Mouse (Mus musculus) kidney, embryonic 16.5 days (tissue): ENCODE results near the gene Tulp4. TPM values are rescaled to one million over a fixed set of nuclear protein-coding genes. Genes with fewer than 3 reads are reported as not detected.

ENCODE experiments used
- ATAC-seq: fragments of 200-750 bp; cut with Nextera tagmentation; 2 replicates; pipeline ENCODE4 v1.8.0; 2017; ENCODE audit warnings: moderate TSS enrichment; ENCODE audit not compliant: low FRiP score, low TSS enrichment
- H3K27ac ChIP-seq: fragments of 300-500 bp; sonication (generic); 2 replicates; pipeline ENCODE4 v1.5.1; 2014; ENCODE audit warnings: low read length
- H3K27me3 ChIP-seq: fragments of 300-500 bp; sonication (generic); 2 replicates; pipeline ENCODE4 v1.6.1; 2014; ENCODE audit warnings: low read length, control low read depth, mixed read lengths; ENCODE audit not compliant: insufficient read depth
- H3K36me3 ChIP-seq: fragments of 300-500 bp; sonication (generic); 2 replicates; pipeline ENCODE4 v1.6.1; 2014; ENCODE audit warnings: low read length, control low read depth, mixed read lengths; ENCODE audit not compliant: insufficient read depth
- H3K4me1 ChIP-seq: fragments of 300-500 bp; sonication (generic); 2 replicates; pipeline ENCODE4 v1.6.1; 2014; ENCODE audit warnings: low read length, control low read depth, mixed read lengths; ENCODE audit not compliant: insufficient read depth
- H3K4me2 ChIP-seq: fragments of 300-500 bp; sonication (generic); replicated peaks from 2 replicates; pipeline ENCODE4 v1.6.1; 2014; ENCODE audit warnings: low read depth, low read length
- H3K4me3 ChIP-seq: fragments of 300-500 bp; sonication (generic); 2 replicates; pipeline ENCODE4 v1.5.1; 2014; ENCODE audit warnings: mild to moderate bottlenecking, low read length
- H3K9ac ChIP-seq: fragments of 300-500 bp; sonication (generic); replicated peaks from 2 replicates; pipeline ENCODE4 v1.6.1; 2014; ENCODE audit warnings: low read length
- H3K9me3 ChIP-seq: fragments of 300-500 bp; sonication (generic); 2 replicates; pipeline ENCODE4 v1.6.1; 2016; ENCODE audit warnings: low read length, control low read depth
- WGBS: fragments of 180-500 bp; shearing (Covaris S2); extraction: QIAGEN DNeasy Blood & Tissue Kit; methylation state at CpG from one replicate; pipeline ENCODE4 v1.1.7; 2014; 5-methylcytosine and 5-hydroxymethylcytosine counted together
- polyA plus RNA-seq: library from polyadenylated mRNA; unstranded; fragments of >200 nt; fragmentation: Nextera tagmentation; extraction: Ambion mirVana; gene quantifications from 2 replicates; pipeline ENCODE4 v1.2.1, GENCODE M21; 2015

The Tulp4 gene
- 81.3 and 94.6 TPM in 2 replicates for polyA plus RNA-seq

DNA sequence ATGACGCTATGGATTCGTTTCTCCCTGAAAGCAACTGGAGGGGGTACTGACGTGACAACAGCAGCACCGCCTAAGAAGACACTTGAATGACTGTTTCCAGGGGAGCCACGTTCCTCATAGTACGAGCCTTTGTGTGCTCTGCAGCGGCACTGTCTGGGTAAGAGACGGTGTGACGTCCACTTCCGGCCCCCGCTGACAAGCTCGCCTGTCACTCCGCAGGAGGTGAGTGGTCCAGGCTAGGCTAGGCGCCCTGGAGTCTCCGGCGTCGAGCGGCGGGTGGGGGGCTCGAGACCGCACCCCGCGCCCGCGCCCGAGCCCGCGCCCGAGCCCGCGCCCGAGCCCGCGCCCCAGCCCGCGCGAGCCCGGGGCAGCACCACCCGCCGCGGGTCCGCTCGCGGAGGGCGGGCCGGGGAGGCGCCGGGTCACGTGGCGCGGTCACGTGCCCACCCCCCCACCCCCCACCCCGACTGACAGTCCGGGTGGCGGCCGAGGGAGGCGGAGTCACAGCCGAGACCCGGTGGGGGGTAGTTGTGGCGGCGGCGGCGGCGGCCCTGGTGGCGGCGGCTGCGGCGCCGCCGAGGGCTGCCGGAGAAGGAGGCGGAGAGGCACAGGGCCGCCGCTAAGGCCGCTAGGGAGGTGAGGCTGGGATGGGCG is at the start of gene Tulp4:
Gene Tulp4 (plus strand): TSS at position 77 of the 654 bp plus-strand sequence.
- WGBS = under 1% methylated on average over 32 of the region's 76 CpGs
- ATAC-seq = peak; percentile 98
- Histone ChIP-seq H3K27ac (peak within 1 kb of the TSS; percentile 92), H3K9me3 (no peaks in the 10 kb centered on the region), H3K27me3 (no peaks in the 10 kb centered on the region), H3K9ac (peak within 1 kb of the TSS; percentile 96), H3K4me3 (peak within 1 kb of the TSS; percentile 90), H3K4me2 (peak within 1 kb of the TSS; percentile 80), H3K36me3 (no peaks in the 10 kb centered on the region), H3K4me1 (peaks cover 16% of the 10 kb centered on the region)

DNA sequence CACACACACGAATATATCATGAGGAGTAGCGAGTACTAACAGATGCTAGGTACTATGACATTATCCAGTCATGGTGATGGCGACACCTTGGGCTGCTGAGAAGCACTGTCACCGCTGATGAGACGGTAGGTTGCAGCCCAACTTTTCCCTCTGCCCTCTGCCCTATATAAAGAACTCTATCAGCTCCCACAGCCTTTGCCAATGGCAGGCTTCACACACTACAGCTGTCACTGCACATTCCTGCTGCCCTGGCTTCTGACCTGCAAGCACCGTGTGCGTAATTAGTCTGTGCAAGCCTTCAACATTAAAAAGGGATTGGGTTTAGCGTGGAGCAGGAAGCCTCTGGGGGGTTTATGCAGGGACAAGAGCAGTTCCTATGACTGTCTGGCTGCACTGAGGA is 43.4 kb upstream of the Tulp4 start:
- no peak overlapping the region for H3K9ac ChIP-seq
- WGBS = 62% methylated on average over 8 of the region's 8 CpGs
- peaks cover 11% of the 10 kb centered on the region; the same call in 1 of the 2 replicates for H3K36me3 ChIP-seq
- no peak overlapping the region for H3K4me3 ChIP-seq
- H3K4me2 ChIP-seq = no peak overlapping the region
- H3K27ac ChIP-seq = no peak overlapping the region
- H3K4me1 ChIP-seq = no peaks in the 10 kb centered on the region
- no peak for ATAC-seq
- no peaks in the 10 kb centered on the region for H3K27me3 ChIP-seq
- H3K9me3 ChIP-seq = no peaks in the 10 kb centered on the region

GRCm38 (mm10) chr17:6063532-6063931 is 42.7 kb upstream of the Tulp4 start:
- peaks cover 11% of the 10 kb centered on the region; the same call in 1 of the 2 replicates for H3K36me3 ChIP-seq
- no peak overlapping the region for H3K9ac ChIP-seq
- H3K9me3 ChIP-seq = no peaks in the 10 kb centered on the region
- H3K27me3 ChIP-seq = no peaks in the 10 kb centered on the region
- no peaks in the 10 kb centered on the region for H3K4me1 ChIP-seq
- H3K4me2 ChIP-seq = no peak overlapping the region
- H3K27ac ChIP-seq = no peak overlapping the region
- H3K4me3 ChIP-seq = no peak overlapping the region
- 85% methylated on average over 5 of the region's 5 CpGs for WGBS
- no peak for ATAC-seq

DNA sequence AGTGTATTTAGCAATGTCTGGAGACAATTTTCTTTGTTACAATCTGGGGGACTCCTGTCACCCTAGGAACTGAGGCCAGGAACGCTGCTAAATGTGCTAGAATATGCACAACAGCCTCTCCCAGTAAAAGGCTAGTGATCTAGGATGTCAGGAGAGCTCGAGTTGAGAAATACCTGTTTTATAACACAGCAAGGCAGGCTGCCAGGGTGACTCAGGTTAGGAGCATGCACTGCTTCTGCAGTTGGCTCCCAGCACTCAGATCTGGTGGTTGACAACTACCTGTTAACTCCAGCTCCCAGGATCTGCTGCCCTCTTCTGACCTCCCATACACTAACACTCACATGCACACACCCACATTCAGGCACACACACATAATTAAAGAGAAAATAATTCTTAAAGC is 40.2 kb upstream of the Tulp4 start:
- no peak for ATAC-seq
- H3K36me3 ChIP-seq = peaks cover 15% of the 10 kb centered on the region

DNA sequence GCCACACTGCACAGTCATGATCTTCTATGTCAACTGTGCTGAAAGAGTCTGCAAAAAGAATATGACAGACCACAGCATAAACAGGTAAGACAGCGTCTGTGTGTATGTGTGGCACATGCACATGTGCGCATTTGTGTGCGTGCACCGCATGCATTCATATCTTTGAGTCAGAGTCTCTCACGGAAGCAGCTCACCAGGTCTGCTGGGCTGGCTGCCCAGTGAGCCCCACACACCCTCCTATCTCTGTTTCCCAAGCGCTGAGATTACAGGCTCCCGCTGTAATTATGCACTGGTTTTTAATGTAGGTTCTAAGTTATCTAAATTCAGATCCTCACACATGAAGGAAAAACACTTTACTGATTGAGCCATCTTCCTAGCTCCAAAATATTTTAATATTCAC is 38.6 kb upstream of the Tulp4 start:
- Histone ChIP-seq H3K4me3 (no peak overlapping the region), H3K27ac (no peak overlapping the region), H3K27me3 (no peaks in the 10 kb centered on the region), H3K4me2 (no peak overlapping the region), H3K4me1 (no peaks in the 10 kb centered on the region), H3K9ac (no peak overlapping the region), H3K9me3 (no peaks in the 10 kb centered on the region), H3K36me3 (peaks cover 15% of the 10 kb centered on the region)
- WGBS = 97% methylated on average over 7 of the region's 7 CpGs
- no peak for ATAC-seq

More for the DNA sequence above, 40.2 kb upstream of the Tulp4 start:
- H3K4me2 ChIP-seq = no peak overlapping the region
- no peaks in the 10 kb centered on the region for H3K27me3 ChIP-seq
- no peak overlapping the region for H3K9ac ChIP-seq
- H3K4me1 ChIP-seq = no peaks in the 10 kb centered on the region
- WGBS = 96% methylated on average over 2 of the region's 2 CpGs
- H3K27ac ChIP-seq = no peak overlapping the region
- H3K4me3 ChIP-seq = no peak overlapping the region
- no peaks in the 10 kb centered on the region for H3K9me3 ChIP-seq

DNA sequence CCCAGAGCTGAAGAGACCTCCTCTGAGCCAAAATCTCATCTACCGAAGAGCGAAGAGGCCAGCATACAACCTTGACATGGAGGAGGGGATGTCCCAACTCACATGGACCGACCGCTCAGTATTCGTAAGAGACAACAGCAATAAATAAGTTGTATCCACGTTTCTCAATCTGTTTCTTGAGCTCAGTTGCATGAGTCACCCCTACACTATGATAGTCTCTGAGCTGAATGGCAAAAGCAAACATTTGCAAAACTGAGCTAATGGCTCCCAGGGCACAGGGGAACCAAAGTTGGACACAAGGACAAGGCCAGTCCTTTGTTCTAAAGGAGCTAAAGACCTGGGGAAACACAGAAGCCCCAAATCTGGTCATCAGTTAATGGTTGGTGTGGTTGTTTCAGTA is 36.4 kb upstream of the Tulp4 start:
- Histone ChIP-seq H3K9me3 (no peaks in the 10 kb centered on the region), H3K4me3 (no peak overlapping the region), H3K4me1 (no peaks in the 10 kb centered on the region), H3K27ac (no peak overlapping the region), H3K4me2 (no peak overlapping the region), H3K27me3 (no peaks in the 10 kb centered on the region), H3K36me3 (peaks cover 20% of the 10 kb centered on the region), H3K9ac (no peak overlapping the region)
- no peak for ATAC-seq
- 91% methylated on average over 6 of the region's 6 CpGs for WGBS

- H3K9ac ChIP-seq = no peak overlapping the region
Observed at GRCm38 (mm10) chr17:6073405-6073804, 32.8 kb upstream of the Tulp4 start.

DNA sequence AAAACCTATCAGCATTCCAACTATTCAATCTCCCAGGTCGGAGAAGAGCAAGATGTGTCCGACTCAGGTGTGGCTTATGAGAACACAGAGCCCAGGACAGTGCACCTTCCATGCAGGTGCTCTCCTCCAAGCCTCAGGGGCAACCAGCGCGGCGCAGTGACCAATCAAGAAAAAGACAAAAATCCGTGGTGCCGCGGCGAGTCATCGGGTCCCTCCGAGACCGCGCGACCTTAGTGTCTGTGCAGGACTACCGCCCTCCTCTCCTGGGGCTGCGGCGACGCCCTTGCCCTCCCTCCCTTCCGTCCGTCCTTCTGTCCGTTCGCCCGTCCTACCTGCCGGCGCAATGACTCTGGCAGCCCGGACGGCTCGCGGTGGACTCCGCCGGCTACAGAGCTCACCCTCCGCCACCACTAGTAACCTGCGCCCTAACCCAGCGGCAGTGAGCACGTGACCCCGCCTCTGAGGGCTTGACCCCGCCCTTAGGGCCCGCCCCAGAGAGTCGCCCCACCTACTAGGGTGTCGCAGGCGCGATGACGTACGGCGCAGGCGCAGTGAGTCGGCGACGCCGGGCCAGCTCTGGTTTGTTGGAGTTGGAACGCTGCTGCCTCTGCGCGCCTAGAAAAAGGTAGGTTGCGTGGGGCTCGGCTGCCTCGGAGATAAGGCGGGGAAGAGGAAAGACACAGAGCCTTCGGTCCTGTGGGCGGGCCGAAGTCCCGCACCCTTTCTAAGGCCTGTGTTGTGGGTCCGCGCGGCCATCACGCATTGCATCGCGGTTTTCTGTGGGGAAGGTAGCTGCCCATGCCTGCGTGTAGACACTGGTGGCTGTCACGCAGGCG is 26.7 kb upstream of the Tulp4 start, which contains the start of the genes Serac1 and Gtf2h5:
Gene Serac1 (minus strand): TSS at position 455 of the 836 bp plus-strand sequence.
Gene Gtf2h5 (plus strand): TSS at position 500 of the 836 bp plus-strand sequence.
- Histone ChIP-seq H3K4me2 (peak within 1 kb of the TSS; percentile 81), H3K4me3 (peak within 1 kb of the TSS; percentile 78), H3K27me3 (no peaks in the 10 kb centered on the region), H3K9me3 (no peaks in the 10 kb centered on the region), H3K9ac (peak within 1 kb of the TSS; percentile 82), H3K4me1 (peaks cover 10% of the 10 kb centered on the region), H3K36me3 (peaks cover 12% of the 10 kb centered on the region; the same call in 1 of the 2 replicates), H3K27ac (peak within 1 kb of the TSS; percentile 86)
- WGBS = under 1% methylated on average over 70 of the region's 70 CpGs
- peak; percentile 99 for ATAC-seq

More at GRCm38 (mm10) chr17:6073405-6073804, 32.8 kb upstream of the Tulp4 start:
- Histone ChIP-seq H3K27ac (no peak overlapping the region), H3K4me2 (no peak overlapping the region), H3K4me3 (no peak overlapping the region), H3K9me3 (no peaks in the 10 kb centered on the region), H3K36me3 (peaks cover 9% of the 10 kb centered on the region; the same call in 1 of the 2 replicates), H3K27me3 (no peaks in the 10 kb centered on the region), H3K4me1 (peaks cover under 1% of the 10 kb centered on the region)
- WGBS = 18% methylated on average over 7 of the region's 7 CpGs
- peak; percentile 83 for ATAC-seq

GRCm38 (mm10) chr17:6083323-6083890 is 22.8 kb upstream of the Tulp4 start:
- no peaks in the 10 kb centered on the region for H3K27me3 ChIP-seq
- no peak overlapping the region for H3K4me3 ChIP-seq
- H3K36me3 ChIP-seq = peaks cover 24% of the 10 kb centered on the region; the same call in 1 of the 2 replicates
- peaks cover 9% of the 10 kb centered on the region for H3K4me1 ChIP-seq
- ATAC-seq = no peak
- H3K9ac ChIP-seq = no peak overlapping the region
- no peak overlapping the region for H3K27ac ChIP-seq
- WGBS = 90% methylated on average over 5 of the region's 5 CpGs
- no peaks in the 10 kb centered on the region for H3K9me3 ChIP-seq
- no peak overlapping the region for H3K4me2 ChIP-seq
